Mouse (Mus musculus) retina, postnatal 1 day (tissue): ENCODE measurements around the gene Fam118a.
A peak's percentile ranks its signal among the peaks of the same experiment; 100 is the strongest.
"Not testable (repeated sequence)": the region's sequence is repeated elsewhere in the genome, so short reads cannot be mapped to it uniquely, and the experiment has no call there.

Experiments used
- DNase-seq: peaks from one replicate; pipeline ENCODE4 v3.0.0-alpha.2; 2012

The Fam118a gene

GRCm38 (mm10) chr15:85028648-85029047 is at the start of gene Fam118a:
Gene Fam118a, plus strand, starts transcription at chr15:85028948.
- not testable (repeated sequence) for DNase-seq

GRCm38 (mm10) chr15:84981609-84982313 is 47.0 kb upstream of the Fam118a start:
- DNase-seq = no peak

- no peak for DNase-seq
Observed at GRCm38 (mm10) chr15:84982888-84983287, 45.9 kb upstream of the Fam118a start.

DNA sequence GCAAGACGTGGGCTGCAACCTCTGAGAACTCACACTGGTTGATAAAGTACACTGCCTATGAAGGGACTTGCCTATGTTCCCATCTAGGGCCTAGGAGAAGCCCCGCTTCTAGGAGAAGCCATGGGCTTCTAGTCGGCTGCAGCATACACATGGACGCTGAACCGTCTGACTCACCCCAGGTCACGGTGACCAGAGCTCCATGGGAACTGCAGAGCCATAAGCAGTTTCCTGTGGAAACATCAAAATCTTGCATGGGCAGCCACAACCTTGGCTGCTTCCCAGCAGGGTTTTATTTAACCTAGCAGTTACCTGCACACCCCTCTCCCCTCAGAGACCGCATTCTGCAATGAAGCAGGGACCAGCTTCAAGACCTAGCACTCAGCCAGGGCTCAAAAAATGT is 45.0 kb upstream of the Fam118a start:
- DNase-seq = no peak

DNA sequence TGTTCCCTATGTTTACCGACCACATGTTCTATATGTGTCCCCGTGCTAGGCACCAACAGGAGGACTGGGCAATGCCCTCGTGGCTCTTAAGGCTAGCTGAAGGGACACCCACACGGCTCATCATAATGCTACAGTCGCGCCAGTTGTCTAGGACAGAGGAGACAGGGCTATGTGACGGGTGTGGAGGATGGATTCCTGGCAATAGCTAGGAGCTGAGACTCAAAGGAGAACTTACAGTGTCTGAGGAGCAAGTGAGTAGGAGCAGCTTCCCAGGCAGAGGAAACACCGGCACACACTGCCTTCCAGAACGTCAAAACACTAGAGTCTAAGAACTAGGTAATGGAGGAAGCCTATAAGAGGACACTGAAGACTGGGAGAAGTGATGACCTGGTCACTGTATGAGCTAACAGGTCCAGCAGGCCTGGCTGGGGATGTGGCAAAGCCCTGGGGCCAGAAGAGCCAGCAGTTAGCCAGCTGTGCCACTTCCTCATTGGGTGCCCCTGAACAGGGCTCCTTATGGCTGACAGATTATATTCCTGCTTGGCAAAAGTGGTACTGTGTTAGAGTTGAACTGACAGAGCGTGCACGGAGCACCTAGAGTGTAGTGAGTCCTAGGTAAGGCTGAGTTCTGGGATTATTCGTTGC is 43.1 kb upstream of the Fam118a start:
- DNase-seq = no peak

DNA sequence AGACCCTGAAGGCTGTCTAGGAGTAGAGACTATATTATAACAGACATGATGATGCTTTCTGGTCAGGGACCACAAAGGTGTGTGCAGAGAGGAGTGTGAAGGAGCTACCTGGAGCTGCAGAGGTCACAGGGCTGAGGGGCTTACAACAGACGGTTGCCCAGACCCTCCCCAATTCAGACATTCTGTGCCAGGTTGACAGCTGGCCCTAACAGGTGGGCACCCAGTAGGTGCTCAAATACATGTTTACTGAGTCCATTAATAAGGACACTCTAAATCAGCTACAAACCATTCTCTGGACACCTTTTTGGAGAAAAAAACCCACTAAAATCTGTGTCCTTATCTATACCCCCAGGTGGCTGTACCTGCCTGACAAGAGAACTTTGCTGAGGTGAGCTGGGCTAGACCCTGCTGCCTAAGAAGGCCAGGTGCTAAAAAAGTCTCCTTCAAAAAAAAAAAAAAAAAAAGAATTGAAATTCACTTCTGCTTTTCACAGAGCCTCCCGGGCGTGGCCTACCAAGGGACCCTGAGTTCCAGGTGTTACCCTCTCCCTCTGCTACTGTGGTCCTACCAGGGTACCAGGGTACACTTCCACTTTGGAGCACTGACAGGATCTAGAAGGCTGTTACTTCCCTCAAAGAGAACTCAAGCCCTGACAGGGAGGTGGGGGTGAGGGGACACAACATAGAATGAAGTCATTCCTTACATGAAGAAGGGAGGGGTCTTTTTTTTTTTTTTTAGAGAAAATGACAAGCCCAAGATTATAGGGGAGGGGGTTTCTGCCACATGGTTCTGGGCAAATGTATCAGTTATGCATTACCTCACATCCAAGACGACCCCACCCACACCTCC is 42.4 kb upstream of the Fam118a start:
- DNase-seq = no peak

GRCm38 (mm10) chr15:84987020-84987815 is 41.5 kb upstream of the Fam118a start:
- DNase-seq = peak; percentile 71

- DNase-seq = peak; percentile 97
Observed at GRCm38 (mm10) chr15:84987874-84988825, 40.6 kb upstream of the Fam118a start, which contains the start of gene 5031439G07Rik. Gene 5031439G07Rik, minus strand, starts transcription at chr15:84988551.

- no peak for DNase-seq
Observed at GRCm38 (mm10) chr15:84989098-84989497, 39.6 kb upstream of the Fam118a start.

GRCm38 (mm10) chr15:84989771-84990170 is 39.0 kb upstream of the Fam118a start:
- DNase-seq = no peak

- DNase-seq = no peak
Observed at GRCm38 (mm10) chr15:84994498-84994897, 34.2 kb upstream of the Fam118a start.

DNA sequence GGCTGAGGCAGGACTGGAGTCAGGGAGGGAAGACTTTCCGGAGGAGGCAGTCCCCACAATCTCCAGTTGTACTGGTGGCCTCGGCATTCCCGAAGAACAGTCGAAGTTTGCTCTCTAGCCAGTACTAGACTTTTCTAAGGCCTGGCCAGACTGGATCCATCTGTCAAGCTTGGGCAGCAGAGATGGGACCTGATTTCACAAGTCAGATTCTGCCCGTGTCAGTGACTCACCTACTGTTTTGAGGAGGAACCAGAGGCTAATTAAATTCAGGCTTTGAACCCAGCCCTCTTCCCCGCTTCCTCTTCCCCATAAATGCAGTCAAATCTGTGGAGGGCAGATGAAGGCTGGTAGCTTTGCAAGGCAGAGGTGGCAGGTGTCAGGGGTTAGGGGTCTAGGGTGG is 33.7 kb upstream of the Fam118a start:
- no peak for DNase-seq

GRCm38 (mm10) chr15:84995967-84996366 is 32.8 kb upstream of the Fam118a start:
- DNase-seq = peak; percentile 79

DNA sequence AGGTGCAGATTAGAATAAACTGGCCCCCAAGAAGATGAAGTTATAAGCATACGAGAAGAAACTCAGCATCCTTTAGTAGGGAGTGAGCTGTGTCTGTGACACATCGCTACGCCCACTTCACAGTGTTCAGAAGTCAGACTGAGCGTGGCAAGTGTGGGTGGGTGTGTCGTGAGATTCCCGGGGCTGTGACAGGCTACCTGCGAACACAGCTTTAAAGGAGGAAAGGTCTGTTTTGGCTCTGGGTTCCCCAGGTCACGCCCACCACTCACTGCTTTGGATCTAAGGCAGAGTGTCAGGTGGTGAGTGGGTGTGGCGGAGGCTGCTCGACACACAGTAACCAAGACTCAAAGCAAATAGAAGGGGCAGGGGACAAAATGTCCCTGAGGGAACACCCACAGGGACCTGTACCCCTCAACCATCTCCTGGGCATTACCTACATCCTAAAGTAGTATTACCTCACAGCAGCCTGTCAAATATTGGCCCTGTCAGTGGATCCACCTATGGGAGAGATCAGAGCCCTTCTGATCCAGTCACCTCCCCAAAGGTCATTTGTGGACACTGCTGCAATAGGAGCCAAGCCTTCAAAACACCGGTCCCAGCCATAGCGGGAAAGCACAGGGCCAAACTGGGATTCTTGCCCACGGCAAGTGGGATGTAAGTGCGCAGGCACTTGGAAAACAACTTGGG is 30.8 kb upstream of the Fam118a start:
- DNase-seq = no peak

- DNase-seq = no peak
Observed at GRCm38 (mm10) chr15:84999911-85000310, 28.8 kb upstream of the Fam118a start.

DNA sequence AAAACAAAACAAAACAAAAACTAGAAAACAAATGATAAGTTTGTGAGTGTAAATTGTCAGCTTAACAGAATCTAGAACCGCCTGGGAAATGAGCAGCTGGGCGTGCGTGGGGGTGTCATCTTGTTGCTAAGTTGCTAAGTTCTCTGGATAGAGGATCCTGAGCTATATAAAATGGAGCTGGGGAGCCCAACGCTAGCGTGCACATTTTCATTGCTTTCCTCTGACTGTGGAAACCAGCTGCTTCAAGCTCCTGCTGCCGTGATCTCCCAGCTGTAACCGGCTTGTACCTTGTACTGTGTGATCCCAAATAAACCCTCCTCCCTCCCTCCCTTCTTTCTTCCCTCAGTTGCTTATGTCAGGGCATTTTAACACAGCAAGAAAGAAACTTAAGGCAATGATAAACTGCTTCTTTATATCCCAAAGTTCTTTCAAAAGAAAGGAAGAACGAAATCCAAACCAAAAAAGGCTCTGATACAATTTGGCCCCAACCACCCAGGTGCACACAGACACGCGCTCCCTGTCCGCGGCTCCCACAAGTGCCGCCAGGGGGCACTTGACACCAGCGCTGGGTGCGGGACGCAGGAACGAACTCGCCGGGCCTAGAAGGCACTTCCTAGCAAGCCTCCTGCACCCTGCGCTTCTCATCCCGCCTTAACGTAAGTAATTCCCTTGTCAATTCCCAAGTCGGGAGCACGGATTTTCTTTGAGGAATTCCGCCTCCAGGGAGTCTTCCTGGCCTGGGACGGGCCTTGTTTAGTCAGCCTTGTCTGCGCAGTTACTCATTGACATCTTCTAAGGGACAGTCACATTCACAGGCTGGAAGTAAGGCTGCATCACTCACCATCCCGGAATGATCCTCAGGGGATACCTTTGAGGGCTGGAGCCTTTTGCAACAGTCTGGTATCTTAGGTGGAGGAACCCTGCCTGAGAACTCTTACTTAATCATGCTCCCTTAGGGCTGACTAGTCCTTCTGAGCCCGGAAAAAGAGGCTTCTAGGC is 27.5 kb upstream of the Fam118a start:
- DNase-seq = peak; percentile 75

DNA sequence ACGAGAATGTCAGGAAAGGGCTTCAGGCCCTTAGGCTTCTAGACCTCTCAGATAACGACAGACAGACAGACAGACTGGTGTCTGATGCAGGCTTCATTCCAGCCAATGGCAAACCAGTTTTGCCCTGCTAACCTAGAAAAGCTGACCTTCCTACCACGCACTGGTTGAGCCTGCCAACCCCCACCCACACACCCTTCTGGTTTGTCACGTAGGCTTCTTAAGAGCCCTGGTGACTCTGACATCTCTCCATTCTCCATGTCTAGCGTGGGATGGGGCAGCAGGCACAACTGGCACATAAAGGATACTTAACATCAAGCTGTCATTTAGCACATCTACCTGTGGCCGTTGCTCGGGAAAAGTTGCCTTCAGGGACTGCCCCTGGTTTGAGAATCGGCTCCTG is 19.1 kb upstream of the Fam118a start:
- DNase-seq = no peak

- DNase-seq = no peak
Observed at GRCm38 (mm10) chr15:85011895-85012661, 16.7 kb upstream of the Fam118a start.

DNA sequence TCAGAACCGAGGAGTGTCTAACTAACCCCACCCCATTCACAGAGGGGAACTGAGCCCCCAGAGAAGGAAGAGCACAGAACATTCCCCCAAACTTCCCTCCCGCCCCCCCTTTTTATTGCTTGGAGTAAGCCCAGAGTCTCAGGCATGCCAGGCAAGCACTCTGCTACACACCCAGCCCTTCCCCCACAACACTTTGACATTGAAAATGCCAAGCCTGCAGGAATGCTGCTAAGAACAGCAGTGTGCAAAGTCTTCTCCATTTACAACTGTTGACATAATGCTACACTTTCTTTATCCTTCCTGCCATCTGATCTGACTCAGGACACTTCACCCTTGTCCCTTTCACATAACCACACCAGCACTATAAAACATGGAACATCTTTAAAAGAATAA is 16.1 kb upstream of the Fam118a start:
- DNase-seq = no peak
